Mouse (Mus musculus) layer of hippocampus, adult 11-12 months (tissue): ENCODE results near the gene Nup85.
A peak's percentile ranks its signal among the peaks of the same experiment; 100 is the strongest.
"Not testable (repeated sequence)": the region's sequence is repeated elsewhere in the genome, so short reads cannot be mapped to it uniquely, and the experiment has no call there.

Experiments used
- DNase-seq: peaks from one replicate; pipeline ENCODE4 v3.0.0; 2022; ENCODE audit warnings: low spot score

Nup85 gene

GRCm38 (mm10) chr11:115564064-115564809, at the start of gene Nup85:
Gene Nup85, plus strand, starts transcription at chr11:115564434.
- DNase-seq, result peak; percentile 97

GRCm38 (mm10) chr11:115515021-115515420, 49.2 kb upstream of the Nup85 start:
- DNase-seq, result no peak

GRCm38 (mm10) chr11:115516942-115517341, 47.3 kb upstream of the Nup85 start:
- no peak for DNase-seq

- no peak for DNase-seq
These were observed 45.5 kb upstream of the Nup85 start for GRCm38 (mm10) chr11:115518693-115519092.

GRCm38 (mm10) chr11:115519581-115519980, 44.7 kb upstream of the Nup85 start:
- no peak for DNase-seq

GRCm38 (mm10) chr11:115520218-115520617, 44.0 kb upstream of the Nup85 start:
- DNase-seq, result no peak

- DNase-seq, result no peak
These were observed 43.2 kb upstream of the Nup85 start for GRCm38 (mm10) chr11:115521080-115521479.

GRCm38 (mm10) chr11:115522238-115522637, 42.0 kb upstream of the Nup85 start:
- DNase-seq, result no peak

- no peak for DNase-seq
These were observed 41.5 kb upstream of the Nup85 start for GRCm38 (mm10) chr11:115522703-115523102.

- not testable (repeated sequence) for DNase-seq
These were observed 37.8 kb upstream of the Nup85 start for GRCm38 (mm10) chr11:115526446-115526845.

- DNase-seq, result no peak
These were observed 29.4 kb upstream of the Nup85 start for GRCm38 (mm10) chr11:115534759-115535371.

GRCm38 (mm10) chr11:115535401-115536037, 28.7 kb upstream of the Nup85 start:
- peak; percentile 49 for DNase-seq

GRCm38 (mm10) chr11:115536038-115536681, 28.1 kb upstream of the Nup85 start, which contains the start of gene Sumo2:
Gene Sumo2, minus strand, starts transcription at chr11:115536276.
- peak; percentile 99 for DNase-seq

GRCm38 (mm10) chr11:115536856-115537568, 27.2 kb upstream of the Nup85 start:
- peak; percentile 39 for DNase-seq

- no peak for DNase-seq
These were observed 26.2 kb upstream of the Nup85 start for GRCm38 (mm10) chr11:115538045-115538444.

GRCm38 (mm10) chr11:115543571-115543970, 20.7 kb upstream of the Nup85 start:
- DNase-seq, result no peak

GRCm38 (mm10) chr11:115552783-115553182, 11.5 kb upstream of the Nup85 start:
- DNase-seq, result no peak

- no peak for DNase-seq
These were observed 8.5 kb upstream of the Nup85 start for GRCm38 (mm10) chr11:115555717-115556116.

GRCm38 (mm10) chr11:115563406-115563805, 828 bp upstream of the Nup85 start:
- DNase-seq, result no peak

GRCm38 (mm10) chr11:115564961-115565360, 727 bp downstream of the Nup85 start:
- DNase-seq, result no peak

- no peak for DNase-seq
These were observed 14.8 kb downstream of the Nup85 start for GRCm38 (mm10) chr11:115579080-115579479.
